Mouse (Mus musculus): Measurements from ENCODE around the gene Mmp13.
"Not testable (repeated sequence)": the region's sequence is repeated elsewhere in the genome, so short reads cannot be mapped to it uniquely, and the experiment has no call there.

The Mmp13 gene

GRCm38 (mm10) chr9:7272214-7272613 is at the start of gene Mmp13:
TSS of gene Mmp13 (plus strand) at chr9:7272514.
- DNase-seq (ENCODE audit: low spot score) = no peak

GRCm38 (mm10) chr9:7238619-7239018 is 33.7 kb upstream of the Mmp13 start:
- DNase-seq (ENCODE audit: low spot score) = no peak

GRCm38 (mm10) chr9:7239967-7240366 is 32.3 kb upstream of the Mmp13 start:
- DNase-seq (ENCODE audit: low spot score) = no peak

GRCm38 (mm10) chr9:7252797-7253654 is 19.3 kb upstream of the Mmp13 start:
- DNase-seq (ENCODE audit: low spot score) = no peak

GRCm38 (mm10) chr9:7261667-7262066 is 10.6 kb upstream of the Mmp13 start:
- no peak for DNase-seq (ENCODE audit: low spot score)

- DNase-seq (ENCODE audit: low spot score) = no peak
Observed at GRCm38 (mm10) chr9:7270071-7270470, 2.2 kb upstream of the Mmp13 start.

- DNase-seq (ENCODE audit: low spot score) = no peak
Observed at GRCm38 (mm10) chr9:7282565-7283302, 10.4 kb downstream of the Mmp13 start.

GRCm38 (mm10) chr9:7283303-7283684 is 11.0 kb downstream of the Mmp13 start:
- DNase-seq (ENCODE audit: low spot score) = not testable (repeated sequence)

- DNase-seq (ENCODE audit: low spot score) = no peak
Observed at GRCm38 (mm10) chr9:7289501-7289900, 17.2 kb downstream of the Mmp13 start.

- DNase-seq (ENCODE audit: low spot score) = no peak
Observed at GRCm38 (mm10) chr9:7289901-7290300, 17.6 kb downstream of the Mmp13 start.

- DNase-seq (ENCODE audit: low spot score) = no peak
Observed at GRCm38 (mm10) chr9:7292132-7292531, 19.8 kb downstream of the Mmp13 start.

- DNase-seq (ENCODE audit: low spot score) = no peak
Observed at GRCm38 (mm10) chr9:7331847-7332246, 59.5 kb downstream of the Mmp13 start.

All from MN1 (cell line).